Mouse (Mus musculus) cortical plate, adult 2 months (tissue): ENCODE results near the gene Sctr. TPM values are rescaled to one million over a fixed set of nuclear protein-coding genes. Genes with fewer than 3 reads are reported as not detected.
A peak's percentile ranks its signal among the peaks of the same experiment; 100 is the strongest.

Experiments
- H3K27ac ChIP-seq: fragments of 200-500 bp; 2 replicates; pipeline ENCODE4 v1.5.1; 2012; ENCODE audit warnings: low read length, control low read depth, inconsistent platforms; ENCODE audit not compliant: insufficient read depth
- H3K4me1 ChIP-seq: fragments of 200-500 bp; 2 replicates; pipeline ENCODE4 v1.6.1; 2011; ENCODE audit warnings: low read length; ENCODE audit not compliant: control insufficient read depth, insufficient read depth
- H3K4me3 ChIP-seq: fragments of 200-500 bp; 2 replicates; pipeline ENCODE4 v1.5.1; 2011; ENCODE audit warnings: mild to moderate bottlenecking, low read length, control low read depth; ENCODE audit not compliant: insufficient read depth
- CTCF ChIP-seq: fragments of 200-500 bp; IDR thresholded peaks from 2 replicates; pipeline ENCODE4 v1.5.1; 2011; ENCODE audit warnings: mild to moderate bottlenecking, control low read depth, low read length; ENCODE audit not compliant: insufficient read depth; ENCODE audit errors: extremely low read depth
- POLR2A ChIP-seq: fragments of 200-500 bp; IDR thresholded peaks from 2 replicates; pipeline ENCODE4 v1.6.1; 2011; ENCODE audit warnings: mild to moderate bottlenecking, low read length, control low read depth; ENCODE audit not compliant: insufficient read depth; ENCODE audit errors: extremely low read depth
- polyA plus RNA-seq: library from polyadenylated mRNA; depleted of rRNA; stranded (reverse); fragments of >200 nt; gene quantifications from 2 replicates; pipeline ENCODE4 v1.2.3, GENCODE M21; 2012

The Sctr gene
- polyA plus RNA-seq, 1 experiment: 0.73 TPM

GRCm38 (mm10) chr1:120066159-120066558 lies 59.5 kb downstream of the Sctr start:
- Histone ChIP-seq H3K4me1 (no peaks in the 10 kb centered on the region), H3K4me3 (no peak overlapping the region), H3K27ac (no peak overlapping the region)
- no peak for TF ChIP-seq POLR2A
- no peak for TF ChIP-seq CTCF

GRCm38 (mm10) chr1:120066625-120067024 lies 59.9 kb downstream of the Sctr start:
- no peak overlapping the region for H3K27ac ChIP-seq
- no peak for TF ChIP-seq CTCF
- TF ChIP-seq POLR2A: no peak
- no peaks in the 10 kb centered on the region for H3K4me1 ChIP-seq
- H3K4me3 ChIP-seq: no peak overlapping the region

- Histone ChIP-seq H3K4me3 (no peak overlapping the region), H3K27ac (no peak overlapping the region), H3K4me1 (no peaks in the 10 kb centered on the region)
- TF ChIP-seq POLR2A: no peak
- no peak for TF ChIP-seq CTCF
These were observed 62.4 kb downstream of the Sctr start for GRCm38 (mm10) chr1:120069120-120069519.

GRCm38 (mm10) chr1:120070168-120070567 lies 63.5 kb downstream of the Sctr start:
- H3K4me1 ChIP-seq: no peaks in the 10 kb centered on the region
- H3K4me3 ChIP-seq: no peak overlapping the region
- no peak overlapping the region for H3K27ac ChIP-seq
- no peak for TF ChIP-seq CTCF
- TF ChIP-seq POLR2A: no peak

- H3K4me1 ChIP-seq: no peaks in the 10 kb centered on the region
- TF ChIP-seq CTCF (no peak), POLR2A (no peak)
- H3K27ac ChIP-seq: no peak overlapping the region
- H3K4me3 ChIP-seq: no peak overlapping the region
These were observed 64.4 kb downstream of the Sctr start for GRCm38 (mm10) chr1:120071133-120071532.

GRCm38 (mm10) chr1:120072900-120073299 lies 66.2 kb downstream of the Sctr start:
- H3K4me3 ChIP-seq: peak overlapping the region; percentile 7; the same call in 1 of the 2 replicates
- no peak for TF ChIP-seq POLR2A
- no peak overlapping the region for H3K27ac ChIP-seq
- no peaks in the 10 kb centered on the region for H3K4me1 ChIP-seq

- Histone ChIP-seq H3K4me1 (no peaks in the 10 kb centered on the region), H3K4me3 (peak within 1 kb of the TSS; percentile 7; the same call in 1 of the 2 replicates), H3K27ac (no peak within 1 kb of the TSS)
- TF ChIP-seq CTCF (no peak), POLR2A (no peak)
These were observed 67.0 kb downstream of the Sctr start, which contains the start of gene Tmem37 for GRCm38 (mm10) chr1:120073519-120074306. TSS of gene Tmem37 (minus strand) at chr1:120074074.

- TF ChIP-seq POLR2A (no peak), CTCF (no peak)
- H3K4me1 ChIP-seq: no peaks in the 10 kb centered on the region
- no peak overlapping the region for H3K4me3 ChIP-seq
- H3K27ac ChIP-seq: no peak overlapping the region
These were observed 67.6 kb downstream of the Sctr start for GRCm38 (mm10) chr1:120074307-120074702.

GRCm38 (mm10) chr1:120074931-120075330 lies 68.2 kb downstream of the Sctr start:
- no peak for TF ChIP-seq CTCF
- TF ChIP-seq POLR2A: no peak
- H3K27ac ChIP-seq: no peak overlapping the region
- H3K4me1 ChIP-seq: no peaks in the 10 kb centered on the region

GRCm38 (mm10) chr1:120075507-120075906 lies 68.8 kb downstream of the Sctr start:
- Histone ChIP-seq H3K27ac (no peak overlapping the region), H3K4me1 (no peaks in the 10 kb centered on the region), H3K4me3 (no peak overlapping the region)
- TF ChIP-seq POLR2A (no peak), CTCF (no peak)

More at GRCm38 (mm10) chr1:120074931-120075330, 68.2 kb downstream of the Sctr start:
- H3K4me3 ChIP-seq: no peak overlapping the region
